Mouse (Mus musculus) thymus, adult 2 months (tissue): ENCODE results near the gene Acsf3. TPM values are rescaled to one million over a fixed set of nuclear protein-coding genes. Genes with fewer than 3 reads are reported as not detected.
A peak's percentile ranks its signal among the peaks of the same experiment; 100 is the strongest.

Source experiments
- DNase-seq: peaks from one replicate; pipeline ENCODE4 v3.0.0; 2021
- H3K27ac ChIP-seq: fragments of 200-500 bp; 2 replicates; pipeline ENCODE4 v1.5.1; 2012; ENCODE audit warnings: low read length, control low read depth; ENCODE audit not compliant: control insufficient read depth, insufficient read depth
- H3K27me3 ChIP-seq: fragments of 200-500 bp; 2 replicates; pipeline ENCODE4 v1.6.1; 2012; ENCODE audit warnings: mild to moderate bottlenecking, low read length, moderate library complexity, mixed read lengths; ENCODE audit not compliant: control insufficient read depth, insufficient read depth
- H3K36me3 ChIP-seq: fragments of 200-500 bp; 2 replicates; pipeline ENCODE4 v1.6.1; 2012; ENCODE audit warnings: mild to moderate bottlenecking, low read length, moderate library complexity; ENCODE audit not compliant: control insufficient read depth, insufficient read depth
- H3K4me1 ChIP-seq: fragments of 200-500 bp; replicated peaks from 2 replicates; pipeline ENCODE4 v1.6.1; 2012; ENCODE audit warnings: low read length; ENCODE audit not compliant: control insufficient read depth, insufficient read depth
- H3K4me3 ChIP-seq: fragments of 200-500 bp; 2 replicates; pipeline ENCODE4 v1.5.1; 2012; ENCODE audit warnings: mild to moderate bottlenecking, low read length, control low read depth, moderate library complexity; ENCODE audit not compliant: control insufficient read depth, insufficient read depth
- CTCF ChIP-seq: fragments of 200-500 bp; IDR thresholded peaks from 2 replicates; pipeline ENCODE4 v1.5.1; 2012; ENCODE audit warnings: mild to moderate bottlenecking, control low read depth, low read length, moderate library complexity, borderline replicate concordance; ENCODE audit not compliant: control insufficient read depth, poor library complexity, insufficient read depth; ENCODE audit errors: extremely low read depth
- POLR2A ChIP-seq: fragments of 200-500 bp; IDR thresholded peaks from 2 replicates; pipeline ENCODE4 v1.6.1; 2012; ENCODE audit warnings: mild to moderate bottlenecking, low read length, control low read depth, moderate library complexity; ENCODE audit not compliant: control insufficient read depth, poor library complexity, insufficient read depth; ENCODE audit errors: extremely low read depth
- whole genome bisulfite sequencing: fragments of 180-500 bp; shearing (Covaris S2); methylation state at CpG from one replicate; pipeline ENCODE4 v1.1.7; 2018; 5-methylcytosine and 5-hydroxymethylcytosine counted together
- polyA plus RNA-seq: library from polyadenylated mRNA; depleted of rRNA; stranded (reverse); fragments of >200 nt; gene quantifications from 2 replicates; pipeline ENCODE4 v1.2.3, GENCODE M21; 2012

Acsf3 gene
- polyA plus RNA-seq, 1 experiment: 17.5 TPM

GRCm38 (mm10) chr8:122844161-122844560, 68.9 kb downstream of the Acsf3 start:
- no peaks in the 10 kb centered on the region for H3K36me3 ChIP-seq
- H3K27ac ChIP-seq: no peak overlapping the region
- WGBS: 64% methylated on average over 3 of the region's 3 CpGs
- no peaks in the 10 kb centered on the region for H3K27me3 ChIP-seq
- no peak for DNase-seq
- H3K4me3 ChIP-seq: no peak overlapping the region
- peaks cover 5% of the 10 kb centered on the region for H3K4me1 ChIP-seq
- TF ChIP-seq CTCF (no peak), POLR2A (no peak)

GRCm38 (mm10) chr8:122845662-122846061, 70.4 kb downstream of the Acsf3 start:
- no peaks in the 10 kb centered on the region; the same call in 1 of the 2 replicates for H3K4me1 ChIP-seq
- TF ChIP-seq POLR2A (no peak), CTCF (no peak)
- no peak overlapping the region for H3K4me3 ChIP-seq
- 85% methylated on average over 4 of the region's 4 CpGs for WGBS
- H3K27me3 ChIP-seq: no peaks in the 10 kb centered on the region
- DNase-seq: no peak
- no peak overlapping the region for H3K27ac ChIP-seq
- H3K36me3 ChIP-seq: no peaks in the 10 kb centered on the region

DNA sequence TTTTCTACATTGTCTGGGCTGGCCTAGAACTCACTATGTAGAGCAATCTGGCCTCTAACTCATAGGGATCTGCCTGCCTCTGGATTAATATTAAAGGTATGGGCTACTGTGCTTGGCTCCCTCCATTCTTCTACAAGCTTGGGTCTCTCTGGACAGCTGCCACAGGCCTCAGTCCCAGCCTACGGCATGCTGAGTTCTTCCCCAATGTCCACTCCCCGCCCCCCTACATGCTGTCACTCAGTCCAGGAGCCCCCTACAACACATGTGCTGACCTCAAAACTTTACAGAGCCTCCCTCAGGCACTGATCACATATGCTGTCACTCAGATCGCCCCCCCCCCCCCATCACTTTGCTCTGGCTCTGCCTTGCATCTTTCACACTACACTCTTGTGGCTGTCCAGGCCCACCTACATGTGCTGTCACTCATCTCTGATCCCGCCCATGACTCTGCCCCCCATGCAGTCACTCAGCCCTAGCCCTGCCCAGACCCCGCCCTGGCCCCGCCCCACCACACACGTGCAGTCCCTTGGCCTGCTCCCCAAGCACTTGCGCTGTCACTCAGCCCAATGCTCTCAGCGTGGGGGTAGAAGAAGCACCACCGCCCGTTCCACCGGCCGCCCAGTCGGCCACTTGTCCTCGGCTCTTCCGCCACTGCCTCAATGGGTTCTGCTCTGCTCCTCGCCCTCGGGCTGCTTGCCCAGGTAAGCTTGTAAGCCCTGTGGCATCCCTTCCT, 72.7 kb downstream of the Acsf3 start, which contains the start of gene Cdh15:
Gene Cdh15, plus strand, starts transcription at position 138 of the 733 bp plus-strand sequence.
- Histone ChIP-seq H3K36me3 (no peaks in the 10 kb centered on the region), H3K4me1 (no peaks in the 10 kb centered on the region; the same call in 1 of the 2 replicates), H3K27me3 (no peaks in the 10 kb centered on the region), H3K4me3 (no peak within 1 kb of the TSS), H3K27ac (no peak within 1 kb of the TSS)
- WGBS: 29% methylated on average over 18 of the region's 18 CpGs
- DNase-seq: peak; percentile 29
- no peak for TF ChIP-seq CTCF
- TF ChIP-seq POLR2A: no peak

- Histone ChIP-seq H3K4me1 (no peaks in the 10 kb centered on the region; the same call in 1 of the 2 replicates), H3K27me3 (no peaks in the 10 kb centered on the region), H3K27ac (no peak overlapping the region), H3K36me3 (no peaks in the 10 kb centered on the region), H3K4me3 (no peak overlapping the region)
- TF ChIP-seq POLR2A: no peak
- TF ChIP-seq CTCF: no peak
- 93% methylated on average over 9 of the region's 11 CpGs for WGBS
- no peak for DNase-seq
Measured at GRCm38 (mm10) chr8:122849152-122849910, 74.0 kb downstream of the Acsf3 start.

DNA sequence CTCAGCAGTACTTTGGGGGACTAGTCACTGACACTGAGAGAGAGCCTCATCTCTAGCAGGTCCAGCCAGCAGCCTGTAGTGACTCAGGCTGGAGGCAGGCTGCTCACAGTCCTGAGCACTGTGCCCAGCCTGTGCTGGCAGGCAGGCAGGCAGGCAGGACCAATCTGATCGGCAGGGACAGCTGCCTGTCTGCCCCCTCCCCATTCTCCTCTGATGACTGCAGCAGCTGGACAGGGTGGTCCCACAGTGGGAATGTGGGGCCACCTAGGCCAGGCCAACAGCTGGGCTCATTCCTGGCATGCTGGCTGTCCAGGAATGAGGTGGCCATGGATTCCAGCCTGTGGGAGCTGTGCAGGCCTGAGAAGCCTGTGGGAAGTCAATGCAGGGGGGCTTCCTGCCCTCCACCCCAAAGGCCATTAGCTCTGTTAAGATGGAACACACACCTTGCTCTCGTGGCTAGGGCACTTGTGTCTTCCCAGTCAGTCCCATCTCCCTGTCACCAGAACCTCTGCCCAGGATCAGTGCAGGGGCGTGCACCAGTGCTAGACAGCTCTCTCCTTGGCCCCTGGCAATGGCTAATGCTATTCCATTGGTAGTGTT, 75.5 kb downstream of the Acsf3 start:
- TF ChIP-seq CTCF: no peak
- TF ChIP-seq POLR2A: no peak
- Histone ChIP-seq H3K27ac (no peak overlapping the region), H3K4me1 (no peaks in the 10 kb centered on the region; the same call in 1 of the 2 replicates), H3K4me3 (no peak overlapping the region), H3K36me3 (no peaks in the 10 kb centered on the region), H3K27me3 (no peaks in the 10 kb centered on the region)
- WGBS: 92% methylated on average over 3 of the region's 3 CpGs
- DNase-seq: no peak
